Mouse (Mus musculus): Measurements from ENCODE around the gene Klhl35. TPM values are rescaled to one million over a fixed set of nuclear protein-coding genes. Genes with fewer than 3 reads are reported as not detected.

Klhl35 gene
- polyA plus RNA-seq, 1 experiment from 2014 or later: 3.8 TPM

DNA sequence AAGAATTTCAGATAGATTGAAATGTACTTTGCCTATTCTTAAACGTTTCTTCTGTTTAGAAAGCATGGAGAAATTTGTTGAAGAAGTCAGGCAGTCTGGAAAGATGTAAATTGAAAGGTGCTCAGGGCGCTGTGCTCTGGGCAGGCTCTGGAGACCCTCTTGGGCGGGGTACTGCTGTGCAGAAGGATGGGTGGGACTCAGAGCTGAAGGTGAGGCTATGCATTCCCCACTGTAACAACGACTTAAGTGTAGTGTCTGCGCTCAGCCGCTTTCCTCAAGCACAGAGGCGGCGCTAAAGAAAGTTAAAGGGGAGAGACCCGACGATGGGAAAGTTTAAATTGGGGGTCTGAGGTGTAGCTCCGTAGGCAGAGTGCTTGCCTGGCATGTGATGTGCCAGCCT is 35.6 kb upstream of the Klhl35 start:
- WGBS: 72% methylated on average over 11 of the region's 11 CpGs
- ATAC-seq: no peak
- no peak for DNase-seq (ENCODE audit: low spot score)
- H3K36me3 ChIP-seq (ENCODE audit: control insufficient read depth, insufficient read depth, low read length): 0 out of 2 replicates have a peak, but pooled peaks cover 3% of the 10 kb centered on the region
- H3K4me1 ChIP-seq (ENCODE audit: control insufficient read depth, insufficient read depth, low read length): peaks cover 34% of the 10 kb centered on the region
- H3K27me3 ChIP-seq (replicated peaks; ENCODE audit: control insufficient read depth, insufficient read depth, low read length): no peaks in the 10 kb centered on the region
- H3K4me3 ChIP-seq (ENCODE audit: low read depth, low read length): no peak overlapping the region
- H3K4me2 ChIP-seq (ENCODE audit: low read length): no peak overlapping the region
- H3K9ac ChIP-seq (ENCODE audit: low read length): no peak overlapping the region
- 0 out of 2 replicates have a peak overlapping the region, but pooled peaks have one; percentile 27 for H3K27ac ChIP-seq (ENCODE audit: low read depth, low read length)
- H3K9me3 ChIP-seq (replicated peaks; ENCODE audit: control insufficient read depth, low read length): no peaks in the 10 kb centered on the region

GRCm38 (mm10) chr7:99432248-99432647 is 33.6 kb upstream of the Klhl35 start:
- Histone ChIP-seq H3K27me3 (replicated peaks; ENCODE audit: control insufficient read depth, insufficient read depth, low read length) (no peaks in the 10 kb centered on the region), H3K9ac (ENCODE audit: low read length) (peak overlapping the region; percentile 13; the same call in 1 of the 2 replicates), H3K27ac (ENCODE audit: low read depth, low read length) (peak overlapping the region; percentile 67), H3K36me3 (ENCODE audit: control insufficient read depth, insufficient read depth, low read length) (no peaks in the 10 kb centered on the region), H3K9me3 (replicated peaks; ENCODE audit: control insufficient read depth, low read length) (no peaks in the 10 kb centered on the region), H3K4me1 (ENCODE audit: control insufficient read depth, insufficient read depth, low read length) (peaks cover 34% of the 10 kb centered on the region), H3K4me2 (ENCODE audit: low read length) (no peak overlapping the region; the same call in 1 of the 2 replicates), H3K4me3 (ENCODE audit: low read depth, low read length) (no peak overlapping the region)
- 24% methylated on average over 14 of the region's 14 CpGs for WGBS
- ATAC-seq: peak; percentile 72
- peak; percentile 87 for DNase-seq (ENCODE audit: low spot score)

- peaks cover 34% of the 10 kb centered on the region for H3K4me1 ChIP-seq (ENCODE audit: control insufficient read depth, insufficient read depth, low read length)
- H3K27ac ChIP-seq (ENCODE audit: low read depth, low read length): peak overlapping the region; percentile 67; the same call in 1 of the 2 replicates
- peak overlapping the region; percentile 1; the same call in 1 of the 2 replicates for H3K9ac ChIP-seq (ENCODE audit: low read length)
- ATAC-seq (no peak), DNase-seq (ENCODE audit: low spot score) (no peak)
- H3K27me3 ChIP-seq (replicated peaks; ENCODE audit: control insufficient read depth, insufficient read depth, low read length): no peaks in the 10 kb centered on the region
- 85% methylated on average over 6 of the region's 6 CpGs for WGBS
- no peaks in the 10 kb centered on the region for H3K9me3 ChIP-seq (replicated peaks; ENCODE audit: control insufficient read depth, low read length)
- no peaks in the 10 kb centered on the region for H3K36me3 ChIP-seq (ENCODE audit: control insufficient read depth, insufficient read depth, low read length)
- H3K4me2 ChIP-seq (ENCODE audit: low read length): no peak overlapping the region; the same call in 1 of the 2 replicates
- no peak overlapping the region for H3K4me3 ChIP-seq (ENCODE audit: low read depth, low read length)
Measured at GRCm38 (mm10) chr7:99432863-99433262, 32.9 kb upstream of the Klhl35 start.

GRCm38 (mm10) chr7:99434672-99435250 is 31.0 kb upstream of the Klhl35 start:
- peaks cover 26% of the 10 kb centered on the region for H3K4me1 ChIP-seq (ENCODE audit: control insufficient read depth, insufficient read depth, low read length)
- no peaks in the 10 kb centered on the region for H3K27me3 ChIP-seq (replicated peaks; ENCODE audit: control insufficient read depth, insufficient read depth, low read length)
- 6% methylated on average over 12 of the region's 12 CpGs for WGBS
- H3K4me3 ChIP-seq (ENCODE audit: low read depth, low read length): no peak overlapping the region
- H3K9me3 ChIP-seq (replicated peaks; ENCODE audit: control insufficient read depth, low read length): no peaks in the 10 kb centered on the region
- DNase-seq (ENCODE audit: low spot score) (no peak), ATAC-seq (no peak)
- H3K36me3 ChIP-seq (ENCODE audit: control insufficient read depth, insufficient read depth, low read length): no peaks in the 10 kb centered on the region
- H3K9ac ChIP-seq (ENCODE audit: low read length): 0 out of 2 replicates have a peak overlapping the region, but pooled peaks have one; percentile 26
- no peak overlapping the region for H3K27ac ChIP-seq (ENCODE audit: low read depth, low read length)
- no peak overlapping the region for H3K4me2 ChIP-seq (ENCODE audit: low read length)

- no peak overlapping the region for H3K4me3 ChIP-seq (ENCODE audit: low read depth, low read length)
- 0 out of 2 replicates have a peak, but pooled peaks cover 5% of the 10 kb centered on the region for H3K36me3 ChIP-seq (ENCODE audit: control insufficient read depth, insufficient read depth, low read length)
- DNase-seq (ENCODE audit: low spot score) (no peak), ATAC-seq (no peak)
- no peaks in the 10 kb centered on the region for H3K27me3 ChIP-seq (replicated peaks; ENCODE audit: control insufficient read depth, insufficient read depth, low read length)
- H3K4me1 ChIP-seq (ENCODE audit: control insufficient read depth, insufficient read depth, low read length): peaks cover 28% of the 10 kb centered on the region
- 8% methylated on average over 4 of the region's 4 CpGs for WGBS
- H3K9me3 ChIP-seq (replicated peaks; ENCODE audit: control insufficient read depth, low read length): no peaks in the 10 kb centered on the region
- H3K9ac ChIP-seq (ENCODE audit: low read length): no peak overlapping the region
- no peak overlapping the region for H3K4me2 ChIP-seq (ENCODE audit: low read length)
- H3K27ac ChIP-seq (ENCODE audit: low read depth, low read length): no peak overlapping the region
Measured at GRCm38 (mm10) chr7:99436530-99436929, 29.3 kb upstream of the Klhl35 start.

GRCm38 (mm10) chr7:99438881-99439280 is 26.9 kb upstream of the Klhl35 start:
- ATAC-seq: no peak
- no peak overlapping the region for H3K27ac ChIP-seq (ENCODE audit: low read depth, low read length)
- H3K9ac ChIP-seq (ENCODE audit: low read length): no peak overlapping the region
- DNase-seq (ENCODE audit: low spot score): no peak
- H3K4me1 ChIP-seq (ENCODE audit: control insufficient read depth, insufficient read depth, low read length): peaks cover 13% of the 10 kb centered on the region
- WGBS: 75% methylated on average over 10 of the region's 10 CpGs
- H3K36me3 ChIP-seq (ENCODE audit: control insufficient read depth, insufficient read depth, low read length): 0 out of 2 replicates have a peak, but pooled peaks cover 5% of the 10 kb centered on the region
- no peaks in the 10 kb centered on the region for H3K9me3 ChIP-seq (replicated peaks; ENCODE audit: control insufficient read depth, low read length)
- no peak overlapping the region for H3K4me3 ChIP-seq (ENCODE audit: low read depth, low read length)
- H3K4me2 ChIP-seq (ENCODE audit: low read length): no peak overlapping the region
- H3K27me3 ChIP-seq (replicated peaks; ENCODE audit: control insufficient read depth, insufficient read depth, low read length): no peaks in the 10 kb centered on the region

GRCm38 (mm10) chr7:99441534-99442072 is 24.2 kb upstream of the Klhl35 start:
- 27% methylated on average over 6 of the region's 6 CpGs for WGBS
- no peak overlapping the region for H3K4me2 ChIP-seq (ENCODE audit: low read length)
- H3K9me3 ChIP-seq (replicated peaks; ENCODE audit: control insufficient read depth, low read length): no peaks in the 10 kb centered on the region
- DNase-seq (ENCODE audit: low spot score) (no peak), ATAC-seq (no peak)
- no peak overlapping the region for H3K9ac ChIP-seq (ENCODE audit: low read length)
- no peaks in the 10 kb centered on the region for H3K27me3 ChIP-seq (replicated peaks; ENCODE audit: control insufficient read depth, insufficient read depth, low read length)
- 0 out of 2 replicates have a peak, but pooled peaks cover 5% of the 10 kb centered on the region for H3K36me3 ChIP-seq (ENCODE audit: control insufficient read depth, insufficient read depth, low read length)
- no peak overlapping the region for H3K4me3 ChIP-seq (ENCODE audit: low read depth, low read length)
- 0 out of 2 replicates have a peak, but pooled peaks cover 4% of the 10 kb centered on the region for H3K4me1 ChIP-seq (ENCODE audit: control insufficient read depth, insufficient read depth, low read length)
- no peak overlapping the region for H3K27ac ChIP-seq (ENCODE audit: low read depth, low read length)

DNA sequence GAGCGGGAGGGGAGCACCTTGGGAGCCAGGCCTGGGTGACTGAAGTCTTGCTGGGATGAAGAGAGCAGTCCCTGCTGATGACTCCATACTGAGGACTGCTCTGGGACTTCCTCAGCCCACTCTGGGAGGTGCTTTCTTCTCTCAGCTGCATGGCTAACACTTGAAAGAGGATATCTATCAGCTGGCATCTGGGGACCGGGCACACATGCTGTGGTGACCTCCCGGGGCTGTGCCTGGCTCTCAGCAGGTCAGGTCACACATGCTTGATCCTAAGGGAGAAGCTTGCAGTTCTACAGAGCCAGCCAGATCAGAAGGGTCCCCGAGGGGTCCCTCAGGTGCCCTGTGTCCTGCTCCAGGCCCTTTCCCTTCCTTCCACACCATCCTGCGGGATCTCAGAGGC is 22.6 kb upstream of the Klhl35 start:
- no peak overlapping the region for H3K27ac ChIP-seq (ENCODE audit: low read depth, low read length)
- H3K4me1 ChIP-seq (ENCODE audit: control insufficient read depth, insufficient read depth, low read length): 0 out of 2 replicates have a peak, but pooled peaks cover 4% of the 10 kb centered on the region
- H3K9me3 ChIP-seq (replicated peaks; ENCODE audit: control insufficient read depth, low read length): no peaks in the 10 kb centered on the region
- H3K27me3 ChIP-seq (replicated peaks; ENCODE audit: control insufficient read depth, insufficient read depth, low read length): no peaks in the 10 kb centered on the region
- no peak overlapping the region for H3K4me3 ChIP-seq (ENCODE audit: low read depth, low read length)
- DNase-seq (ENCODE audit: low spot score) (no peak), ATAC-seq (no peak)
- no peak overlapping the region for H3K9ac ChIP-seq (ENCODE audit: low read length)
- WGBS: 62% methylated on average over 5 of the region's 5 CpGs
- 0 out of 2 replicates have a peak, but pooled peaks cover 5% of the 10 kb centered on the region for H3K36me3 ChIP-seq (ENCODE audit: control insufficient read depth, insufficient read depth, low read length)
- H3K4me2 ChIP-seq (ENCODE audit: low read length): no peak overlapping the region

DNA sequence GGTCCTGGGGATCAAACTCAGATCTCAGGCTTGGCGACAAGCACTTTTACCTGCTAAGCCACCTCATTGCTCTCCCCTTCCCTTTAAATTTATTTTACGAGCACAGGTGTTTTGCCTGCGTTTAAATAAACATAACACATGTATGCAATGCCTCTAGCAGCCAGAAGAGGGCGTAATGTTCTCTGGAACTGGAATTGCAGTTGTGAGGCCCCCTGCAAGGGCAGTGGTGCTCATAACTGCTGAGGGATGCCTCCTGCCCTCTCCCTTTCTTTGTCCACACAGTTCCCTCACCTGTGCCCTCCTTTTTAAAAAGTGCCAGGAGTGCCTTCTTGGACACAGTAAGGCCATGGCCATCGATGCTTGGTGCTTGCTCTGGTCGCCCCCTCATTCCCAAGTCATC is 21.8 kb upstream of the Klhl35 start:
- no peak overlapping the region for H3K4me3 ChIP-seq (ENCODE audit: low read depth, low read length)
- H3K27me3 ChIP-seq (replicated peaks; ENCODE audit: control insufficient read depth, insufficient read depth, low read length): no peaks in the 10 kb centered on the region
- ATAC-seq (no peak), DNase-seq (ENCODE audit: low spot score) (no peak)
- 79% methylated on average over 6 of the region's 6 CpGs for WGBS
- H3K9ac ChIP-seq (ENCODE audit: low read length): no peak overlapping the region
- no peak overlapping the region for H3K4me2 ChIP-seq (ENCODE audit: low read length)
- no peaks in the 10 kb centered on the region for H3K9me3 ChIP-seq (replicated peaks; ENCODE audit: control insufficient read depth, low read length)
- H3K27ac ChIP-seq (ENCODE audit: low read depth, low read length): no peak overlapping the region
- 0 out of 2 replicates have a peak, but pooled peaks cover 5% of the 10 kb centered on the region for H3K36me3 ChIP-seq (ENCODE audit: control insufficient read depth, insufficient read depth, low read length)
- 0 out of 2 replicates have a peak, but pooled peaks cover 4% of the 10 kb centered on the region for H3K4me1 ChIP-seq (ENCODE audit: control insufficient read depth, insufficient read depth, low read length)
